Mouse (Mus musculus) embryo, embryonic 10.5 days (tissue): ENCODE results near the gene Nol6.
"Not testable (repeated sequence)": the region's sequence is repeated elsewhere in the genome, so short reads cannot be mapped to it uniquely, and the experiment has no call there.

ENCODE experiments used
- DNase-seq: peaks from one replicate; pipeline ENCODE4 v3.0.0-alpha.2; 2015; ENCODE audit warnings: low spot score

Gene Nol6

GRCm38 (mm10) chr4:41082803-41083202, 41.5 kb downstream of the Nol6 start:
- DNase-seq, result not testable (repeated sequence)

- no peak for DNase-seq
Observed at GRCm38 (mm10) chr4:41081733-41082132, 42.5 kb downstream of the Nol6 start.

DNA sequence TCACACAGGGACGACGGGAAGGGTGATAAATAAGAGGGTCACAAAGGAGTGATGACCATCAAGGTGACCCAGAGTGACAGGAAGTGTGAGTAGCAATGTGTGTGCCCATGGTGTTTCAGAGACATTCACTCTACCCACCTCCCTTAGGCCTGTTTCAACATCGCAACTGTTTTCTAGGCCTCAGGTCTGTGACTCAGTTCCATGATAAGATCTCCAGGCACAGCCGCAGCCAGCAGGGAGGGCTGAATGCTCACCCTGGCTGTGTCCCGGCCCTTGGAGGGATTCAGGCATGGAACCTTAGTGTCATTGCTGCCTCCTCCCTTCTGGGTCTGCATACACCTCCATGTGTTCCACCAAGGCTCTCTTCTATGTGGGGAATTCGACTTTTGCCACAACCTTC, 45.5 kb downstream of the Nol6 start:
- DNase-seq, result no peak

- no peak for DNase-seq
Observed at GRCm38 (mm10) chr4:41074461-41074860, 49.8 kb downstream of the Nol6 start.

GRCm38 (mm10) chr4:41073008-41073817, 51.0 kb downstream of the Nol6 start:
- no peak for DNase-seq

GRCm38 (mm10) chr4:41071500-41072429, 52.5 kb downstream of the Nol6 start:
- DNase-seq, result no peak

- DNase-seq, result no peak
Observed at GRCm38 (mm10) chr4:41065196-41065595, 59.1 kb downstream of the Nol6 start.
